Mouse (Mus musculus): ENCODE data around the gene 2010300C02Rik. TPM values are rescaled to one million over a fixed set of nuclear protein-coding genes. Genes with fewer than 3 reads are reported as not detected.

2010300C02Rik gene
- total RNA-seq, 2 experiments from 2014 or later: 151 to 166 TPM

GRCm38 (mm10) chr1:37667386-37667785 lies 52.5 kb downstream of the 2010300C02Rik start:
- no peak for DNase-seq (ENCODE audit: low spot score in 2 of 2)

- DNase-seq (ENCODE audit: low spot score in 2 of 2): no peak
Observed at GRCm38 (mm10) chr1:37666587-37666986, 53.3 kb downstream of the 2010300C02Rik start.

- DNase-seq (ENCODE audit: low spot score in 2 of 2): no peak
Observed at GRCm38 (mm10) chr1:37665539-37666323, 54.2 kb downstream of the 2010300C02Rik start.

- no peak for DNase-seq (ENCODE audit: low spot score in 2 of 2)
Observed at GRCm38 (mm10) chr1:37664496-37664895, 55.4 kb downstream of the 2010300C02Rik start.

GRCm38 (mm10) chr1:37663606-37664005 lies 56.3 kb downstream of the 2010300C02Rik start:
- DNase-seq (ENCODE audit: low spot score in 2 of 2): no peak

DNA sequence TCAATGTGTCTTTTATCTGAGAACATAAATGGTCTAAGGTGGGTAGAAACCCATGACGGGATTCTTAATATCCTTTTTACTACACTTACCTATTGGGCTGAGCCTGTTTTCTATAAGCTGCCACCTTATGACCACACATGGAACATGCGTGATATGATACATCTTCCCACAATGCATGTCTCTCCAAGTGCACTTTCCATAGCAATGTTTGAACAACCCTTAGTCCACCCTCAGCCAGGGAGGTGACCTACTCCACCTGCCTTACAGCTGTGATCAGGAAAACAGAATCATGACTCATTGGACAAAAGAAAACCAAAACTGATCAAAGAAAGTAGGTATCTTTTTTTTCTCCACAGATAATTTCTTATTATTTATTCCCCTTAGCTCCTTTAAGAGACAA lies 63.9 kb downstream of the 2010300C02Rik start:
- DNase-seq (ENCODE audit: low spot score in 2 of 2): no peak

DNA sequence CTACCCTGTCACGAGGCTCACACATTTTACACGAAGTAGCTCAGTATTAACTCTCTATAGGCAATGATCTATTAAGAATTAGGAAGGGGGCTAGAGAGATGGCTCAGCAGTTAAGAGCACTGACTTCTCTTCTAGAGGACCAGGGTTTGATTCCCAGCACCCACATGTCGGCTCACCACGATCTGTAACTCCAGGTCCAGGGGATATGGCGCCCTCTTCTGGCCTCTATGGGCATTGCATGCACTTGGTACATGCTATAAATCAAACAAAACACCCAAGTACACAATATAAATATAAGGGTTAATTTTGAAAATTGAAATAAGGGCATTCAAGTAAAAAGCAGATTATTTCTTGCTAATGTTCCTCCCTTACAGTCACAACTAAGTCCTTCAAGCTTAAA lies 65.9 kb downstream of the 2010300C02Rik start:
- no peak for DNase-seq (ENCODE audit: low spot score in 2 of 2)

DNA sequence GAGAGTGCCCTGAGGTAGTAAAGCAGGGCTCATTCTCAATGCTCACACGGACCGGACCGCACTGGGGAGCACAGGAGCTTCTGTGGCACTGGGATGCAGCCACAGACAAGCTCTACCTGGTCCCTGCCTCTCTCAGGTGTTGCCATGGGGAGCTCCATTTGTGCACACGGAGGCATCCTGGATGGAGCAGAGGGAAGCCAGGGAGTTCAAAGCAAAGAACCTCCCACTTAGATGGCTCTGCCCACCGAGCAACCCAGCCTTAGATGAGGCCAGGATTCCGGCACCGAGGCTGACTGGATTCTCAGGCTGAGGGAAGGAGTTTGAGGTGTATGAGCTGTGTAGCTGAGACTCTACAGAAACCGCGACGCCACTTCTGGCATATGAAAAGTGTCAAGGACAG lies 72.8 kb downstream of the 2010300C02Rik start:
- no peak for DNase-seq (ENCODE audit: low spot score in 2 of 2)

DNA sequence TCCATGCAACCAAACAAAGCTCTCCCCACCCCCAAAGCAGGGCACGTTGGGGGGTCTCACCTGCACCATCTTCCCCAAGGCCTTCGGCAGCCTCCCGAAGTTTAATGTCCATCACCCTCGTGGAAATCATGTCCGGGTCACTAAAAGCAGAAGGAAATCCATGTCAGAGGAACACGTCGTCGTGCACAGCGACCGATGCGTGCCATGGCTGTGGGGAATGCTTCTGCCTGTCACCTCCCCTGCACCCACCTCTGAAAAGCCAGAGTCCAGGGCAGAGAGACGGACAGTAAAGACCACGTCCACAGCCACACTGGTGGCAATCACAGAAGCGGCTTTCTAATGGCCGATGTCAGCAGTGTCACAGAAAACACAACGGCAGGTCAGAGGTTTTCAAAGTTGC lies 75.4 kb downstream of the 2010300C02Rik start:
- no peak for DNase-seq (ENCODE audit: low spot score in 2 of 2)

GRCm38 (mm10) chr1:37643794-37644365 lies 76.0 kb downstream of the 2010300C02Rik start:
- DNase-seq (ENCODE audit: low spot score in 2 of 2): no peak

GRCm38 (mm10) chr1:37641361-37641760 lies 78.5 kb downstream of the 2010300C02Rik start:
- no peak for DNase-seq (ENCODE audit: low spot score in 2 of 2)

DNA sequence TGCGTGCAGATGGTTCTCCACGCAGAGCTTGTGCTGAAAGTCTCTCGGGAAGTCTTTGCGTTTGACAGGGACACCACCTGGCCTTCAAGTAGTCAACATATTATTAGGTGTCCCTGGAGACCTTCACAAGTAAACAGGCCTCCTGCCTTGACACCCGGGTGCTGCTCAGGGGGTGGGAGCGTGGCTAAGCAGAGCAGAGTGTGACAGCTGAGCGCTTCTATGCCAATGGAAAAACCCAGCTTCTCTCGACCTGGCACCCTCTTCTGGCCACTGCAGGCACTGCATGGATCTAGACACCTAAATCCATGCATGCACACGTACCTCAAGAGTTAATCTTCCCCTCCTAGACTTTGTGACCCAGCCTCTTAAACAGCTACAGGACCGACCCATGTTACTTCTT lies 80.8 kb downstream of the 2010300C02Rik start:
- peak; percentile 86 to 89 for DNase-seq (ENCODE audit: low spot score in 2 of 2)

DNA sequence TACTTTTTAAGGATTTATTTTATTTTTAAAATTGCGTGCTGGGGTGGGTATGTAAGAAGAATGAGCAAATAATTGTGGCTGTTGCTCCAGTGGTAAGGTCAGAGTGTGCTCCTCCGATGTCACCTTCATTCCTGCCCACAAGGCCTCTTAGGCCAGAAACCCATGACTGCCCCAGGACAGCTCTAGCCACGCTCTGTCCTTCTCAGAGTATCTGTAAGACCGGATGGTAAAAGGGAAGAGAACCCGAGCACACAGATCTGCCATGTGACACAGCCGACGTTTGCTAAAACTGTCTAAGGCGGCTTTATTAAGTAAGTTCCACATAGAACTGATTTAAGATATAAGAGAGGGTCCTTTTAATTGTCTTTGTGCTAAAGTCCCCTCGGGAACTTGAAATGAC lies 81.3 kb downstream of the 2010300C02Rik start:
- no peak for DNase-seq (ENCODE audit: low spot score in 2 of 2)

DNA sequence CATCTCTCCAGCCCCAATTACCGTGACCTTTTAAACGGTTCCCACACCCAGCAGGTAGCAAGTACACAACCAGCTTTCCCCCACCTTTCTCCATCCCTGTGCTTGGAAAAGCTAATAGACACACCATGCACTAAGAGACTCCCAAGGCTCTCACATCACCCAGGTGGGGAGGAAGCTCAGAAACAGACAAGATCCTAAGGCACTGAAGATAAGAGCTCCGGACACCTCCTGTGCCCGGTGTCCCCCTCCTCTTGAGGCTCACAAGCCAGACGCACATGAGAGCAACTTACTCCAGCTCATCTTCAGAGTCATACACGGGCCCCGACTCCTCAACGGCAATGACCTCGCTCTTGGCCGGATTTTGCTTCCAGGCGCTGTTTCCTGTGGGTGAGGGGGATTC lies 82.3 kb downstream of the 2010300C02Rik start:
- no peak for DNase-seq (ENCODE audit: low spot score in 2 of 2)

- no peak for DNase-seq (ENCODE audit: low spot score in 2 of 2)
Observed at GRCm38 (mm10) chr1:37636824-37637223, 83.1 kb downstream of the 2010300C02Rik start.

GRCm38 (mm10) chr1:37636169-37636568 lies 83.7 kb downstream of the 2010300C02Rik start:
- DNase-seq (ENCODE audit: low spot score in 2 of 2): peak; percentile 39 to 58

GRCm38 (mm10) chr1:37635716-37636115 lies 84.2 kb downstream of the 2010300C02Rik start:
- DNase-seq (ENCODE audit: low spot score in 2 of 2): no peak

GRCm38 (mm10) chr1:37634658-37635057 lies 85.2 kb downstream of the 2010300C02Rik start:
- DNase-seq (ENCODE audit: low spot score in 2 of 2): peak; percentile 61 to 75

DNA sequence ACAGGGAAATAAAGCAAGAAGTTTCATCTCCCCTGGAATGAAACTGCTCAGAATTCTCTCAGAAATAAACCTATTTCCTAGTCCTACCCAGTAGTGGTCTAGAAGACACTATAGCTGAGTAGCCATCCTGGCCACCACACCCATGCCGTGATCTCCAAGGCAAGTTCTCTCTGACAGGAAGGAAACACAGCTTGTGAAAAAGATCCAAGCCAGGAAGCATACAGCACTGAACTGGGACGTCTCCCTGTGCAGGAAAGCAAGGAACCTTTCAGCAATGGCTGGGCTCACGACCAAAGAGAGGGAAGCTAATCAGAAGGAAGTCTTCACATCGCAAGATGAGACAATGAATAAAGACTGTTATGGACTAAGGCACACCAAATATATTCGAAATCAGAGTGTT lies 86.4 kb downstream of the 2010300C02Rik start:
- no peak for DNase-seq (ENCODE audit: low spot score in 2 of 2)

DNA sequence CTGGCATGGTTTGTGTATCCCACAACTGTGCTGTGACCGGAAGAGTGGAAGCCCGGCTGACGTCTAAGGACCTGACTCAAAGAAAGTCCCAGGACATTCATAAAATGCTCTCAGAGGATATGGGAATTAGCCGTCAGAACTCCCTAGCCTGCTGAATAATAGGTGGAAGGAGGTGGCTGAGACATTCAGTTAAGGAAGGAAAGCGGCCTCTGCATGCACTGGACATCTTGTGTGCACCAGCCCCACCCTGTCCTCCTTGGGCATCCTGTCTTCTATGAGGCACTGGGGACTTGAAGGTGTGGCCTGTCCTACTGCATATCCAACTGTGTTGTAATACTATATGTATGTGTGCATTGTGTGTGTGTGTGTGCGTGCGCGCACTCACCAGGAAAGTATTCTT lies 87.5 kb downstream of the 2010300C02Rik start:
- no peak for DNase-seq (ENCODE audit: low spot score in 2 of 2)

- DNase-seq (ENCODE audit: low spot score in 2 of 2): no peak
Observed at GRCm38 (mm10) chr1:37631456-37631855, 88.4 kb downstream of the 2010300C02Rik start.

GRCm38 (mm10) chr1:37630412-37631210 lies 89.3 kb downstream of the 2010300C02Rik start:
- DNase-seq (ENCODE audit: low spot score in 2 of 2): no peak
